Mouse (Mus musculus) gastrocnemius, postnatal 36 days (tissue): ENCODE measurements at regions not wholly inside any gene's neighbourhood (a gene's known extent, or its start where the extent isn't known, plus 50 kb on each side); places are given as distances from the start of the nearest gene placed in this dataset.

Source experiments
- DNase-seq, 2 experiments: peaks; one replicate each; pipeline ENCODE4 v3.0.0; 2022
- intact Hi-C: fragments of 180-260 bp; cut with DNase I; formaldehyde crosslinking; loops from one replicate; pipeline ENCODE4 v1.15.1; 2025

DNA sequence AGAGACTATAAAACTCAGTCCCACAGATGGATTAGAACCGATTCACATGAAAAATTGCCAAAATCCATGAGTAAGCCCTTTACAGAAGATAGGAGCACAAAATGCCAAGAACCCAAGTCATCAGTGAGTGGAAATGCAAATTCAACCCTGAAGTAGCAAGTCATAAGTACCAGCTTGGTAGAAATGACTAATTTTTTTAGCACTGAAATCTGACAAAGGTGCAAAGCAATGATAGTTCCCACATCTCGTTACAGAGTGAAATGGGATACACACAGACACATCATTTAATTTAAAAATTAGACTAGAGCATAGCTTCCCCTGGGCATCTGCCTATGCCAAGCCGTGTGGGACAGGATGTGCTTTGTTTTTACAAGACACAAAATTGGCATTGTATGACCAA lies 136.4 kb upstream of the Pum3 start:
- intact Hi-C loops: no loop called here
- no peak for DNase-seq

DNA sequence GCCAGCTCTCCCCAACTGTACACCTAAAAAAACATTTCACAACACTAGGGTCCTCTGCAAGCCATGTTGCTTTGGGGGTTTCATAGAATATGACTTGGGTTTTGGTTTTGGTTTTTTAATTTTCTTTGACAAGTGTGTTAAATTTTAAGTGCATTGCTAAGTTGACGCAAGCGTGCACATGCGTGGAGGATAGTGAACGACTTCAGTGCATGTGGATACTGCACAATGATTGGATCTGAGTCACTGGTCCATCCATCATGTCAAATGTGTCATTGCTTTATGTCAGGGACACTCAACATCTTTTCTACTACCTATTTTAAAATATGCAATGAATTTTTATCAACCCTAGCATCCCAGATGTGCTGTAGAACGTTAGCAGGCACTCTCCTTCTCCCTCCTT lies 134.5 kb upstream of the Pum3 start:
- no peak for DNase-seq
- intact Hi-C loops: loop anchor here (1.0 kb wide), 1 partner anchor 13 kb away; no protein-coding TSS in a partner anchor

DNA sequence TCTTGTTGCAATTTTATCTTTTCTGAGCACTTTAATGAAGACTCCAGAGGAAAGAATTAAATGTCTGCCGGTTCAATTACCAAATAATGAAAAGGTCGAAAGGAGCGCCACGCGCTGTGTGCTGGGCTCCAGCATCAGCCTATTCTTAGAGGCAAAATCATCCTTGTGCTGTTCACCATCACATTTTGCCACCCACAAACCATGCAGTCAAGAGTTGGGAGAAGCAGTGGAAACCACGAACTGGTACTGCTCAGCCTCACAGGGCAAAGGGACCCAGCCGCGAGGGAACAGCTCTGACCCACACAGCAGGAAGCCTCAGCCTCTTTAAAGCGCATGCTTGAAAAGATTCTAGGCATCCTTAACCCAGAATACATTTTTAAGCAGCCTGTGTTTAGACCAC lies 134.0 kb upstream of the Pum3 start:
- no peak for DNase-seq
- intact Hi-C loops: no loop called here

DNA sequence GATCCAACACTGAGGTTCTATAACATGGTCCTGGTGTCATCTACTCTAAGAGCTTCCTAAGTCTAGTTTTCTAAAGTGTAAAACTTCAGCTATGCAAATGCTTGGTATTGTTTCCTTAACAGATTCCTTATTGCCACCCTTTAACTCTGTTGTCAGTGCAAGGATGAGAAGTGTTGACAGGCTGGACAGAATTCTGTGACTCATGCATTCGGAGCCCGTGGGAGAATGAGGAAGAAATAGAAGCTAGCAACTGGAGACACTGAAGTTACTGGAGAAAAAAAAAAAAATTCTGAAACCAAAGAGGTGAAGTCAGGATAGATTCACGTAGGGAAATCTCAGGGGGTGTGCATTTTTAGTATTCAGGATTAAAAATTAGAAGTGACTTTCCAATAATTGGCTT lies 128.6 kb upstream of the Pum3 start:
- DNase-seq: no peak
- intact Hi-C loops: no loop called here

DNA sequence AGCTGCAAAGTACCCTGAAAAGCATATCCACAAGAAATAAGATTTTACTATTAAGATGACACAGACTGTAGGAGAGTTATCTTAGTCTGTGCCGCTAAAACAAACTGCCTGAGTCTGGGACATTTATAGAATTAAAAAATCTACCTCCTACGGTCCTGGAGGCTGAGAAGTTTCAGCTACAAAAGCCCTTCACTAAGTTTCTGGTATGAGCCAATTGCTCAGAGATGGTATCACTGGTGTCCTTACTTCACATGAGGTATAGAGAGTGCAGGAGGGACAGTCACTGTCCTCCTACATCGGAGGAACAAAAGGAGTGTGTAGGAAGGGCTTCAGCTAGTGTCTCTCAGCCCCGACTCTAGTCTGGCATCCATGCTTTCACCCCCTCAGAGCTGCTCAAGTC lies 127.1 kb upstream of the Pum3 start:
- intact Hi-C loops: no loop called here
- DNase-seq: no peak

DNA sequence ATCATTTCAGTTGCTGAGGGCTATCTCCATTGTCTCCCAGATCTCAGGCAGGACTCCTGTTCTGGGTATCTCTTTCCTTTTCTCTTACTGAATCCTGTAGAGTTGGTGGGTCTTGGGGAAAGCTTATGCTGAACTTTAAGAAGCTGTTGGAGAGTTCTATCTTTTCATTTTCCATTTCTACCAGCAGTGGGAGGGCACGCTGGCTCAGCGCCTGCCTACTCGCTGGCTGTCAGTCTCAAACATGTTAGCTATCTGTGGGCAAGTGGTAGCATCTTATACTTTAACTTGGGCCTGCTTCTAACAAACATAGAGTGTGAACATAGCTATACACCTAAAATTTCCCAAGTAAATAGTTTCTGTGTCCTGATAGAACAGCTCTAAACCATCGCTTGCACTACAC lies 125.2 kb upstream of the Pum3 start:
- DNase-seq: no peak
- intact Hi-C loops: no loop called here

DNA sequence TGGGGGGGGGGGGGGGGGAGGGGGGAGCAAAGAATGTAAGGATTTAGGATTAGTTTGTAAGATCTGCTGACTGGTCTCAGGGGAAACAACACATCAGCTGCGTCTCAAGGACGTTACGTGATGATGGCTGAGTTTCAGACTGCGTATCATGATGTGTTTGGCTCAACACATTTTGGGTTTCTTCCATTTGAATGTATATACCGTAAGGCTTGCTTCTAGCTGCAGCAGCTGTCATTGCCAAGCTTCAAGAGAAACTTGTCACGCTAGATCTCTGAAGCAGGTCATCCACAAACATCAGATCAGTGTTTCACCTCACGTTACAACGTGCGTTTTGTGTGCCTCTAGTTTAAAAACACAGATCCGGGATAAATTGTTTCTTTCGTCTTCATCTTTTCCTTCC lies 123.6 kb upstream of the Pum3 start:
- DNase-seq: no peak
- intact Hi-C loops: no loop called here

DNA sequence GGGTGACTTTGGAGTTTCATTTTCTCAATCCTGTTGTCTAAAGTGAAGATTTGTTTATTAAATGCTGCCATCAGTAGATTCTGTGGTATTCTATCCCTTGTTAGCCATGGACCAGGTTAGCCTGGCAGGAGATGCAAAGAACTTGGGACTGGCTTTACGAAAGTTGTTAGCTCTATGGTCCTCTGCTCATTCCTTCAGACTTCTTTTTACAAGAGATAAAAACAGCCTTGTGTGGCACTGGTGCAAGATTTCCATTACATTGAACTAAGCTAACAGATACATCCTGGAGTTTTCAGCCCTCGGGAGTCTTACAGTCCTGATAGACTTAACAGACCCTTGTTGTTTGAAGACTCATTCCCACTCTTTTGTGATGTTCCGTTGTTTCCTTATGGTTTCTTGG lies 108.1 kb upstream of the Pum3 start:
- DNase-seq: no peak
- intact Hi-C loops: no loop called here

DNA sequence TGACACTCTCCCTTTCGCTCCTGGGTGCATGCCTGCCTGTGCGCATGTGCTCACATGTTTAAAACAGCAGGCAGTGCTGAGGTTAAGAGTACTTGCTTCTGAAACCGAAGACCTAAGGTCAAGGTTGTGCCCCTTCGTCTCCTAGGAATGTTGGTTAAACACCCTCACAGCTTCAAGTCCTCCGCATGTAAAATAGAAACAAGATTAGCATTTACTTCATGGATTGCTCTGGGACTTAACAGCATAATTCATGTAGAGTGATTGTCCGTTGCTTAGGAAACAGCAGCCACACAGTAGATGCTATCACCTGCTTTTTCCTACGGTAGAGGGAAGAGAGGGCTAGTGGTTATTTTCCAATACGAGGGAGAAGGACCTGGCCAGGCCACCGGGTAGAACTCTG lies 107.4 kb upstream of the Pum3 start:
- intact Hi-C loops: no loop called here
- no peak for DNase-seq

DNA sequence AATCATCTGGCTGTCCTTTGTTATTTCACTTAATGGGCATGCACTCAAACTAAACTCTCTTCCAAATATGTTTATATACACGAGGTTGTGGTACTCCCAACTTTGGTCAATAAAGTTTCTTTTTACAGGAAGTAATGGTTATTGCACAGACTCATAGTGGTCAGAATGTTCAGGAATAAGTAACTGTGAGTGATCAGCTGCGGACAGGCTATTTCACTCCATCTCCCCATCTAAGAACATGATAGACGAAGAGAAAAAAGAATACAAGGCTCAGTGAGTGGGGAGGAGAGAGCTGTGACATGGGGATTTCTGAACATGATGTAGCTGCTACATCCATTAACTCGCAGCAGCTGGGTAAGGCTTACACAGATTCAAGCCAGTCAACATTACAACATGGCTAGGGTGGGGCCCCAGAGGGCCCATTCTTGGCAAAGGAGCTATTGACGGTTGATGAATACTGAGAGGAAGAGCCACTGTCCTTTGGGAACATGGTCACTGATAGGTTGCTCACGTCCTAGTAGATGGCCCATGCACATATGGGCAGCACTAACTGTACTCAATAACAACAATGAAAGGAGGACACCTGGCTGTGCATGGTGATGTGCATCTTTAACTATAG lies 98.4 kb upstream of the Pum3 start:
- intact Hi-C loops: no loop called here
- no peak for DNase-seq

DNA sequence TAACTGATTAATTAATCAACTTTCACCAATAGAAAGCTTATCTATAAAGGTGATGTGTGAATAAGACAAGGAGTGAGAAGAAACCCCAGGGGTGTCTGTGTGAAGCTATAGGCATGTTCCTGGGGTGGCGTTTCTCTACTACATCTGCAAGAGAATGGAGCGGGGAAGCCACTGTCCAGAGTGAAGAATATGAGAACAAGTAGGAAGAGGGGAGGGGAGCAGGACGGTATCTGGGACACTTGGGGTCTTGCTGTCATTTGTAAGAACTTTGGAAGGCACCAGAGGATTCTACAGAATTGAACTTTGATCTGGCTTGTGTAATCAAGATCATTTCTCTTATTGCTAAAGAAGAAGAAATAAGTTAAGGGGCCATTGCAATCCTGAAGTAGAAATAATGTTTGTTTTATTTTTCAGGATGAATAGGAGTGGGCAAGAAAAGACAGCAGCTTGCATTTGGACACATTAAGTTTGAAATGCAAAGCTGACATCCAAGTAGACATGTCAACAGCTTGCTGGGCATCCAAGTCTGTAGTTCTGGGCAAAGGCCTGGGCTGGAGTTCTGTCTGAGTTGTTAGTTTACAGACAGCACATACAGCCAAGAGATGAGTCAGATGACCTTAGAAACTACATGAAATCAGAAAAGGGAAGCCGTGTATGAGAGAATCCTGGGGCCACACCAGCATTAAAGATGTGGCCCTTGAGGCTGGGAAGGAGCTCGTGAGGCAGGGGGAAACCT lies 89.9 kb upstream of the Pum3 start:
- intact Hi-C loops: no loop called here
- no peak for DNase-seq

DNA sequence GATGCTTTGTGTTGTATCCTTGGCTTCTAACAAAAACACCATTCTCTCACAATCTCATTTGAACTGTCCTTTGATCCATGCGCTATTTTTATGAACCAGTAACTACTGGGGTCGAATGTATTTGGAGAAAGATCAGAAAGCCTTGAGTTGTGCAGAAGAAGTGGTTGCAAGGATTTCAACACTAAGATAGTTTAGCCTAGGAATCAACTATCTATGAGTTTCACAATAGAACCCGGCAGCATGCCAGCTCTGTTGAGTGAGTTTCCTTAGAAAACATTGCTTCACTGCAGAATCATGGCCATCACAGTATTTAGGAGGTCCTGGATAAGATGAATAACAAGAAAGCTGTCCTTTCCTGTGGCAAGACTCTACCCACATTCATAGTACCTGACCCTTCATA lies 84.6 kb upstream of the Pum3 start:
- DNase-seq: no peak
- intact Hi-C loops: no loop called here

DNA sequence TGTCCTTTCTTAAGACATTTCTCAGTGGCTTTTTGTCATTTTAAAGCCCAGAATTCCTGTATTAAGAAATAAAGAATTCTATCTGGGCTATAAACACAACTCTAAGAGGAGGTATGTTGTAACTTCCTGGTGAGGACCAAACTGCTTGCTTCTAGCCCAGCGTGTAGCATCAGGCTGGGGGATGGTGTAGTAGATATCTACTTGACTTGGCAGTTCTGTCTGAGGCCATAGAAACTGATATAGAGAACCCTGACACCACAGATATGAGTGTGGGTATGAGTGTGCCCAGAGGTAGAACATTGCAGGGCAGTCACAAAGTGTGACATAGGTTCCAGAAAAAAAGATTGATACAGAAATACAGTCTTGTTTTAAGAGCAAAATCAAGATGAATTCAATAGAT lies 83.9 kb upstream of the Pum3 start:
- no peak for DNase-seq

DNA sequence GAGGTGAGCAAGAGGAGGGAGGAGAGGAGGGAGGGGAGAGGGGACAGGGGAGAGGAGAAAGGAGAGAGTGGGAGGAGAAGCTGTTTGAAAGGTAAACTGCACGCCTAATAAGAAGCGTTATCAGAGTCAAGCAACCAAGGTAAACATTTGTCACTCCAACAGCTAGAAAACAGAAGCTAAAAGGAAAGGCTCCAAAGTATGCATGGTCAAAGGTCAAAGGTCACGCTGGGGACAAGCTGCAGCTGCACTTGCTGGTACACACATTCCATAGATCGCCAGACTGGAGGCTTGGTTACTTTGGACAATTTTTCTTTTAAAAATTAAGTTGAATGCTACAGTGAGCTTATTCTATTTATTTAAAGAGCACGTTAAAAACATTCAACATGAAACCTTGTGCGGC lies 81.7 kb upstream of the Pum3 start:
- intact Hi-C loops: no loop called here
- no peak for DNase-seq

More for the DNA sequence above, 83.9 kb upstream of the Pum3 start:
- intact Hi-C loops: no loop called here

DNA sequence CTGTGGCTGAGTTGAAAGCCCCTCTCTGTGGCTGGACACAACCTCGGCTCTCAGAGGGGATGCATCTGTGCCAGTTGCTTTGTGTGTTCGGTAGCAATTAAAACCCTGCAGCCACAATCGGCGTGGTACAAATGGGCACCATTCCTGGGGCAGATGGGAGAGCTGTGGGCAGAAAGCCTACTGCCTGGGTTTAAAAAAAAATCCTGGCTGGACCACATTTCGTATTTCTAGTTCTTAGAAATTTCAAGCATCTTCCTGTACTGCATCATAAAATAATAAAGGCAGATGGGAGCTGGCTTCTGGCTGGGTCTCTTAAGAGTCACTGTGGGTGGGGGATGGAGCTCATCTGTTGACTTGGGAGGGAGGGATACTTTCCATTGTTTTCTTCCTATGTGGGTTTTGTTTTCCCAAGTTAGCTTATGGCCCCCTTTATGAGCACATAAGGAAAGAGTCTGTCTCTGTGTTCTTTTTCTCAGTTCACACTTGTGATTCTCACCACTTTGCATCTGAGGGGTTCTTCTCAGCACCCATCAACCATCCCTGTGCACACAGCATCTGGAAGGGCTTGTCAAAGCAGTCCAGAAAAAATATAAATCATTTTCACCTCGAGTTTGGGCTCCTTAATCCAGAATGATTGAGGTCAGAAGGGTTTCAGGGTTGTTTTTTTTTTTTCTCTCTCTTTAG lies 80.5 kb upstream of the Pum3 start:
- no peak for DNase-seq
- intact Hi-C loops: no loop called here

DNA sequence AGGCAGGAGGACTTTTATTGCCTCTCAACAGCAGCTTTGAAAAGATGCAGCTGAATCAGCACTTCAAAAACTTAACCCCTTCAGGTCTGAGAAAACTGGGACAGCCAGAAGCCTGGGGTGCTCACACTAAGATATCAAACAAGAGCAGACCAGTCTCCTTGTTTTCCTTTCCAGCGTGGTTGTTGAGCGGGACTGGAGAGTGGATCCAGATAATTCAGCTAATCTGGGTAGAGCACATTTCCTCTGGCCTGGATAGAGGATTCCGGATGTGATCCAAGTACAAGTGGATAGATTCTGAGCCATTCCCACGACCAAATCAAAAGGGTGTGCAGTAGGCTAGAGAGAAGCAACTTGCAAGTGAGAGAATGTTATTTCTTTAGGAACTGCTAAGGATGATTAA lies 68.7 kb upstream of the Pum3 start:
- DNase-seq: no peak
- intact Hi-C loops: no loop called here

DNA sequence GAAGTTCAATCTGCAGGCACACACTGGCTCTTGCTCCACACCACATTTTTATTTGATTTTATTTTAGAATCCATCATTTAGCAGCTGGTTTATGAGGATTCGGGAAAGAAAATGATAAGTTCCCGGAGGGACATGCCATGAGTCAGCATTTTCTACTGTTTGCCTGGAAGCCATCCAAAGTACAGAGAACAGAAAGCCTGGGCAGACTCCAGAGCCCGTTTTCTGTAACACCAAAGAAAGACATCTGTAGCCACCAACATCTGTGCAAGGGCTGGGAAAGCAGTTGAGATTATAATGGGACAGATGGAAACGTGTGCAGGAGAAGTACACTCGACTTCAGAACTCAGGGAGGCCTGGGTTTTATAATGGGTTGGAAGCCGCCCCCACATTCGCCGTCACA lies 62.8 kb upstream of the Pum3 start:
- intact Hi-C loops: no loop called here
- DNase-seq: no peak

DNA sequence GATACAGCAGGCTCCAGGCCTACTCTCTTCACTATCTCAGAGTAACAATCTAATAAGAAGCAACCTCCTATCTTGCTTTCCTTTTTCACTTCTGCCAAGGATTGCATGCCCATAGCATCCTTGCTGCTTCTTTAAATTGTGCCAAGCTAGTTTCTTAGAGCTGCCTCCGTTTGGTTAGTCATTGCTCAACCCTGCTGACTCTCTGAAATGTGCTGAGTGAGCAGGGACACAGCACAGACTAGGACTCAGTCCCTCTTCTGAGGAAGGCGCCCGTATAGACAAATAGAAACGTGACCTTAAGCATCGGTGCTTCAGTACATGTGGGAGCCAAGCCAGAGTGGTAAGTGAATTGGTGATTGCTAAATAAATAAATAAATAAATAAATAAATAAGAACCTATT lies 62.2 kb upstream of the Pum3 start:
- DNase-seq: no peak
- intact Hi-C loops: no loop called here

DNA sequence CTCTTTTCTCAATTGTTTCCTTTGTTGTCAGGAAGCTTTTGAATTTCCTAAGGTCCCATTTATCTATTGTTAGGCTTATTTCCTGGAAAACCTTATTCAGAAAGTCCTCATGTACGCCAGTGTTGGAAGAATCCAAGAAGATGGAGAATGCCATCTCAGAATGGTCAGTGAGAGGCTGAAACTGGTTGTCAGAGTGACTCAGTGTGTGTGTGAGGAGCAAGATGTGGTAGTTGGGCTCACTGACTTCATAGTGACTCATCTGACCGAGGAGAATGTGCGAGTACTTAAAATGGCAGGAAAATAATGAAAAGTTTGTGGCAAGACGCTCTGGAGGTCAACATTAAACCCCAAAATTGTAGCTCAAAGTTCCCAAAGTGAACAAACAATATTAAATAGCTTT lies 59.4 kb upstream of the Pum3 start:
- DNase-seq: no peak
- intact Hi-C loops: no loop called here
